Mouse (Mus musculus): Measurements from ENCODE around the gene Nlk.

DNA sequence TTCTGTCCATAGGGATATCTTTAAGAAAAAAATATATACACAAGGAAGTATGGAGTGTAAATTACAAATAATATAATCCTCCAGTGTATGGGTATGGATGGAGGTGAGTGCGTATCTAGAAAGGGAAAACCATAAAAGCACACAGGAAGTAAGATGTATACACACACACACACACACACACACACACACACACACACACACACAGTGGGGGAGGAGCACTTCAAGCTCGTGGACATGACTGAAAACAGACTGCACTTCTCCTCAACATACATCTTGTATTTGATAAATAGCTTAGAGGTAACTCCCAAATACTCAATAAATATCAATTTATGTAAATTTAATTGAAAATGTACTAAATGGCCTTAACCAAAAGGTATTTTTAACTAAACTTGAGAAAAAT lies 32.3 kb downstream of the Nlk start:
- no peak for TF ChIP-seq POLR2A (IDR thresholded peaks at IDR 0.05; ENCODE audit: extremely low read depth, insufficient read depth, low read length)
- TF ChIP-seq CTCF (IDR thresholded peaks at IDR 0.05; ENCODE audit: low read depth, low read length) = no peak

Measured in liver, adult 2 months (tissue).